Mouse (Mus musculus) left cerebral cortex, adult 2 months (tissue): ENCODE measurements at regions not wholly inside any gene's neighbourhood (a gene's known extent, or its start where the extent isn't known, plus 50 kb on each side); places are given as distances from the start of the nearest gene placed in this dataset.
A peak's percentile ranks its signal among the peaks of the same experiment; 100 is the strongest.
"Not testable (repeated sequence)": the region's sequence is repeated elsewhere in the genome, so short reads cannot be mapped to it uniquely, and the experiment has no call there.

Experiments used
- DNase-seq, 2 experiments: peaks; one replicate each; pipeline ENCODE4 v3.0.0; 2021 to 2022; ENCODE audit warnings: low spot score in 2 of 2, mixed read lengths in 1 of 2; ENCODE audit errors: extremely low spot score in 1 of 2
- H3K27ac ChIP-seq: fragments of 200-600 bp; 2 replicates; pipeline ENCODE4 v1.8.1; 2022
- H3K4me3 ChIP-seq: fragments of 200-600 bp; 2 replicates; pipeline ENCODE4 v1.8.1; 2022
- CTCF ChIP-seq: fragments of 200-600 bp; IDR thresholded peaks from 2 replicates; pipeline ENCODE4 v1.8.1; 2022; ENCODE audit warnings: antibody characterized with exemption, mild to moderate bottlenecking, moderate library complexity
- intact Hi-C: fragments of 180-260 bp; cut with DNase I; formaldehyde crosslinking; loops from one replicate; pipeline ENCODE4 v1.15.1; 2025

- no peak for DNase-seq
- H3K27ac ChIP-seq, result no peak overlapping the region
- no peak overlapping the region for H3K4me3 ChIP-seq
- intact Hi-C loops, result no loop called here
- TF ChIP-seq CTCF, result no peak
Observed at GRCm38 (mm10) chr10:95747939-95748338, 74.7 kb upstream of the Anapc15-ps start.

GRCm38 (mm10) chr10:95745834-95746620, 72.8 kb upstream of the Anapc15-ps start:
- intact Hi-C loops, result no loop called here
- no peak for DNase-seq
- Histone ChIP-seq H3K27ac (no peak overlapping the region), H3K4me3 (no peak overlapping the region)
- no peak for TF ChIP-seq CTCF

GRCm38 (mm10) chr10:95745254-95745653, 72.0 kb upstream of the Anapc15-ps start:
- DNase-seq, result no peak
- H3K4me3 ChIP-seq, result no peak overlapping the region
- no peak for TF ChIP-seq CTCF
- no peak overlapping the region for H3K27ac ChIP-seq
- intact Hi-C loops, result no loop called here

DNA sequence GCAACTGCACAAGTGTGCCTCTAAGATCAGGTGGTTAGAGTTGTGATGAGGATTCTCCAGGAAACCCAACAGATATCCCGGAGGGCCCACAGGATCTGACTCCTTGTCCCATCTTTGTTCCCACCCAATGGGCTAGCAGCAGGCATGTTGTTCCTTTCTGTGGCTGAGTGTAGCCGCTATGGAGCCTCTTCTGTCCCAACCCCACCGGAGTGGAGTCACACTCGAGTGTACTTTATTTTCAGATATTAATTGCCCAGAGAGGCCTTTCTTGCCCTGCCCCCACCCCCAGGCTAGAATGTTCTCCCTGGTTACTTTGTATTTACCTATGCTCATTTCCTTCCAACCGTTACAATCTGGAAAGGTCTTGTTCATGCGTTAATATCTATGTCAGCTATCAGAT, 70.4 kb upstream of the Anapc15-ps start:
- DNase-seq, result no peak
- TF ChIP-seq CTCF, result no peak
- Histone ChIP-seq H3K4me3 (no peak overlapping the region), H3K27ac (no peak overlapping the region)
- intact Hi-C loops, result no loop called here

- Histone ChIP-seq H3K4me3 (no peak overlapping the region), H3K27ac (no peak overlapping the region)
- no peak for DNase-seq
- TF ChIP-seq CTCF, result no peak; the same call in 1 of the 2 replicates
- intact Hi-C loops, result no loop called here
Observed at GRCm38 (mm10) chr10:95739421-95739820, 66.2 kb upstream of the Anapc15-ps start.

DNA sequence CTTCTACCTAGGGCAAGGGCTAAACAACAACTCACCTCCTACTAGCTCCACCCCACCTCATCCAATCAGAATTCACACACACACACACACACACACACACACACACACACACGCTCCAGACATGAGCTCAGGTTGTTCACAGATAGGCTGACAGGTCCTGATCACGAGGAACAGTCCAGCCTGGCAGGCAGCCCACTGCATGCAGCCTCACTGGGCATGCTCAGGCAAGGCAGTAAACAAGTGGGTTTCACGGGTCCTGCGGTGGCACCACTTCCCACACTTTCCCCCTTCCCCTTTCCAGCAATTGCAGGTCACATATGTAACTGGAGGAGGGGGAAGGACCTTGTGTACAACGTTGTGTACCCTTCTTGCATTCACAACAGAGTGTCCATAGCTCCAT, 63.5 kb upstream of the Anapc15-ps start:
- DNase-seq, H3K4me3 ChIP-seq, intact Hi-C loops, H3K27ac ChIP-seq: not testable (repeated sequence)

- no peak overlapping the region for H3K4me3 ChIP-seq
- TF ChIP-seq CTCF, result no peak
- H3K27ac ChIP-seq, result no peak overlapping the region
- intact Hi-C loops, result no loop called here
- no peak for DNase-seq
Observed at GRCm38 (mm10) chr10:95731001-95731400, 57.8 kb upstream of the Anapc15-ps start.

GRCm38 (mm10) chr10:95729890-95730289, 56.6 kb upstream of the Anapc15-ps start:
- intact Hi-C loops, result no loop called here
- Histone ChIP-seq H3K27ac (no peak overlapping the region), H3K4me3 (no peak overlapping the region)
- DNase-seq, result no peak
- TF ChIP-seq CTCF, result no peak

GRCm38 (mm10) chr10:95725910-95726309, 52.7 kb upstream of the Anapc15-ps start:
- DNase-seq, result peak; percentile 40 to 57
- Histone ChIP-seq H3K4me3 (no peak overlapping the region), H3K27ac (peak overlapping the region; percentile 72; the same call in 1 of the 2 replicates)
- intact Hi-C loops, result no loop called here
- TF ChIP-seq CTCF, result no peak

- no peak for DNase-seq
- Histone ChIP-seq H3K27ac (peak overlapping the region; percentile 72; the same call in 1 of the 2 replicates), H3K4me3 (no peak overlapping the region)
- TF ChIP-seq CTCF, result no peak
- intact Hi-C loops, result no loop called here
Observed at GRCm38 (mm10) chr10:95725349-95725748, 52.1 kb upstream of the Anapc15-ps start.
